Mouse (Mus musculus): ENCODE results near the gene Fermt1. TPM values are rescaled to one million over a fixed set of nuclear protein-coding genes. Genes with fewer than 3 reads are reported as not detected.

Gene Fermt1
- polyA plus RNA-seq, 1 experiment, result not detected

DNA sequence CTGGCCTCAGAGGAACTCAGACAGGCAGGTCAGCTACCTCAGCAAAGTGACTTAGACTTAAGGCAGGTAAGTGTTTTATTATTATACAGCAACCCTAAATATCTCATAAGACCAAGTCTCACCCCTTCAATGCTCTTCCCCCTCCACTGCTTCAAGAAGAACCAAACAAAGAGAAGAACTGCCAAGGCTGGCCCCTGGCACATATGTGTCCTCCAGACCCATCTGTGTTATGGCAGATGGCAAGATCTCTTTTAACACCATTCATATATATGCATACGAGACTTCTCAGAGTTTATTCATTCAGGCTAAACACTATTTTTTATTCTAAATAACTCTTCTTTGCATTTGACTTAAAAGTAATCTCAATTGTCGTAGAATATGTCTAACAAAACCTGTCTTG is 18.4 kb downstream of the Fermt1 start:
- TF ChIP-seq CTCF (IDR thresholded peaks at IDR 0.05; ENCODE audit: insufficient read depth, low read depth, low read length) (no peak), POLR2A (IDR thresholded peaks at IDR 0.05; ENCODE audit: insufficient read depth, low read depth, low read length) (no peak)
- Histone ChIP-seq H3K4me3 (ENCODE audit: insufficient read depth, low read depth, low read length) (no peak overlapping the region), H3K27ac (ENCODE audit: insufficient read depth, low read depth, low read length) (no peak overlapping the region), H3K4me1 (ENCODE audit: control insufficient read depth, insufficient read depth, low read length) (no peaks in the 10 kb centered on the region)
- 91% methylated on average over 2 of the region's 2 CpGs for WGBS

DNA sequence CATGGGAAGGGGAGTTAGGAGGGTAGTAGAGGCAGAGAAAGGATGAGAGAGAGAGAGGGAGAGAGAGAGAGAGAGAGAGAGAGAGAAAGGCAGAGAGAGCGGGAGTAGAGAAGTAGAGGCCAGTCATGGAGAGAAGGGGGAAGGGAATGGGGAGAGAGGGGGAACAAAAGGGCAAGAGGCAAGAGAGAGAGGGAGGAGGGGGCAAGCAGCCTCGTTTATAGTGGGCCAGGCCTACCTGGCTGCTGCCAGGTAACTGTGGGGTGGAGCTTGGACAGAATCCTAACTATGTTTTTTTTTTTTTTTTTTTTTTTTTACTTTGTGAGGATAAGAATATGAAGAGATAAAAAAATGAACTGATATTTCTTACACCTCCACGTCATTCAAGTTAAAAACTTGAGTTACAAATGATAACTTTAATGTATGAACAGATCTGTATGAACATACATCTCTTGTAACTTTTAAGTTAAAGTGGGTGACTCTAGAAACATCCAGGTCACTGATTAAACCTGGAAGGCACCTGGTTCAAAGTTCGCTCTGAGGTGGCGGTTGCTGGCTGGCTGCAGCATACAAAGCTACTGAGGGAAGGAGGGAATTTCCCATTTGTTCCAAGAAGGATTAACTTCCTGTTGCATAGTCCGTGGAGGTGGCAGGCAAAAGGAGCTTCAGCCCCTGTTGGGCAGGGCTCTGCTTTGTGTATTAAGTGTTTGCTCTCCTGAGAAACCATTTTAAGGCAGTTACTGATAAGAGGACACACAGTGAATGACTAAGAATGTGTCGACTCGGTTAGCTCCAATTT is 22.2 kb downstream of the Fermt1 start:
- Histone ChIP-seq H3K27ac (ENCODE audit: insufficient read depth, low read depth, low read length) (no peak overlapping the region), H3K4me1 (ENCODE audit: control insufficient read depth, insufficient read depth, low read length) (no peaks in the 10 kb centered on the region), H3K4me3 (ENCODE audit: insufficient read depth, low read depth, low read length) (no peak overlapping the region)
- TF ChIP-seq POLR2A (IDR thresholded peaks at IDR 0.05; ENCODE audit: insufficient read depth, low read depth, low read length), result no peak
- no peak for TF ChIP-seq CTCF (IDR thresholded peaks at IDR 0.05; ENCODE audit: insufficient read depth, low read depth, low read length)
- 47% methylated on average over 8 of the region's 8 CpGs for WGBS

DNA sequence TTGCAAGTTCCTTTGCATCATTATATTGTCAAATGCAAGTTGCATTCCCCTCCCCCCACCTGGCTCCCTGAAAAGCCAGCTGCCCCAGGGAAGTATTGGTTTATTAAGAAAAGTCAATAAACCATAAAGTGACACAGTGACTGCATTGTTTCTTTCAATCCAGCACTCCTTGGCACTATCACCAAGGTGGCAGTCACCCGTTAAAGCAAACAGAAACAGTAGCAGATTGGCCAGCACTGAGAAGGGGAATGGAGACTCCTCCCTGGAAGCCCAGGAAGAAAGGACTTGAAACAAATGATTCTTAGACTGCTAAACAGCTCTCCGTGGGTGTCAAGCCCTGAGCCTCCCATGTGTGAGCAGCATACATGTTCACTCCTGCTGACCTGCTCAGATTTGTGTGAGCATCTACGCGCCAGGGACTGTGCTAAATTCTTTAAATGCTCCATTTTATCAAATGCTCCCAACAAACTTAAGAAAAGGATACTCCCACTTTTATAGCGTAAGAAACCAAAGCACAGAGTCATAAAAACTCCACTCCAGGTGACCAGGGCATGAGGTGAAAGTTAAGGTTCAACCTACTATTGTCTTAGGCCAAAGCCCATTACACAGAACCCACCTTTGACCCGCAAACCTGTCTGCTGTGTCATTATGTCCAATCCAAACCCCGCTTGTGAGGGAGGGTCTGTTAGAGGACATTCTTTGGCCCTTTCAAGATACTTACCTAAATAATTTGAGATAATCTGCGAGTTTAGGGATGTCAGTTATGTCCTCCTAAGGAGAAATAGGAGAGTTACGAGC is 23.4 kb downstream of the Fermt1 start:
- no peaks in the 10 kb centered on the region for H3K4me1 ChIP-seq (ENCODE audit: control insufficient read depth, insufficient read depth, low read length)
- TF ChIP-seq CTCF (IDR thresholded peaks at IDR 0.05; ENCODE audit: insufficient read depth, low read depth, low read length), result no peak
- TF ChIP-seq POLR2A (IDR thresholded peaks at IDR 0.05; ENCODE audit: insufficient read depth, low read depth, low read length), result no peak
- WGBS, result 76% methylated on average over 9 of the region's 9 CpGs

DNA sequence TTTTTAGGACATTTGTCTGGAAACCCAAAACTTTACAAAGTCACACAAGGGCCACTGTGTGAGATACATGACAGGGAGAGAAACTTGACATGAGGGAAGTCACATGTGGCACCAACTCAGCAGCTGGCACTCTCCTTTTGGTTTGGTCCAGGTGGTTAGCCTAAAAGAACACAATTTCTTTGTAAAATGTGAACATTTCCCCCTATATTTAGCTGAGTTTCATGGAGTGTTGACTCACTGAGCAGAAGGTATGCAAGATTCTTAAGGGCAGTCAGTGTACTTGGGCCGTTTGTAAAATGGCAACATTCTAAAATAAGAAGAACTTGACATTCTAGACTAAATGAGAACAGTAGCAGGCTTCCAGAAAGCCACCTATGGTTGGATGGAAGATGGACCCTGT is 30.9 kb downstream of the Fermt1 start:
- H3K4me1 ChIP-seq (ENCODE audit: control insufficient read depth, insufficient read depth, low read length), result no peaks in the 10 kb centered on the region
- no peak for TF ChIP-seq POLR2A (IDR thresholded peaks at IDR 0.05; ENCODE audit: insufficient read depth, low read depth, low read length)
- TF ChIP-seq CTCF (IDR thresholded peaks at IDR 0.05; ENCODE audit: insufficient read depth, low read depth, low read length), result no peak
- no peak overlapping the region for H3K27ac ChIP-seq (ENCODE audit: insufficient read depth, low read depth, low read length)
- WGBS, result 83% methylated on average over 1 of the region's 1 CpGs
- no peak overlapping the region for H3K4me3 ChIP-seq (ENCODE audit: insufficient read depth, low read depth, low read length)

More for the DNA sequence above, 23.4 kb downstream of the Fermt1 start:
- H3K4me3 ChIP-seq (ENCODE audit: insufficient read depth, low read depth, low read length), result no peak overlapping the region
- no peak overlapping the region for H3K27ac ChIP-seq (ENCODE audit: insufficient read depth, low read depth, low read length)

DNA sequence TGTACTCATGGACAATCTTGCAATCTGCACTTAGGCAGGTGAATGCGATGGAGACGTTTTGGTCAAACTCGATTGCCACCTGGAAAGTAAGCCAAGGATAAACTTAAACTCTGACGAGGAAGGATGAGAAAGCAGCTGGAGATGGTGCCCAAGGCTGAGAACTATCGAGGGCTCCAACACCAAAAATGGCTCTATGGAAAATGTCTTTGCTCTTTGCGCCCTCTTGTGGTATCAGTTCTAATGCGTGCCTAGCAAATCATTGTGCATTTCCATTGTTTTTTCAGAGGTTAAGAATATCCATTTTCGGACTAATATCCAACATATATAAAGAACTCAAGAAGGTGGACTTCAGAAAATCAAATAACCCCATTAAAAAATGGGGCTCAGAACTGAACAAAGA is 38.9 kb downstream of the Fermt1 start:
- Histone ChIP-seq H3K27ac (ENCODE audit: insufficient read depth, low read depth, low read length) (no peak overlapping the region), H3K4me1 (ENCODE audit: control insufficient read depth, insufficient read depth, low read length) (no peaks in the 10 kb centered on the region), H3K4me3 (ENCODE audit: insufficient read depth, low read depth, low read length) (no peak overlapping the region)
- TF ChIP-seq CTCF (IDR thresholded peaks at IDR 0.05; ENCODE audit: insufficient read depth, low read depth, low read length) (no peak), POLR2A (IDR thresholded peaks at IDR 0.05; ENCODE audit: insufficient read depth, low read depth, low read length) (no peak)
- 30% methylated on average over 8 of the region's 8 CpGs for WGBS

DNA sequence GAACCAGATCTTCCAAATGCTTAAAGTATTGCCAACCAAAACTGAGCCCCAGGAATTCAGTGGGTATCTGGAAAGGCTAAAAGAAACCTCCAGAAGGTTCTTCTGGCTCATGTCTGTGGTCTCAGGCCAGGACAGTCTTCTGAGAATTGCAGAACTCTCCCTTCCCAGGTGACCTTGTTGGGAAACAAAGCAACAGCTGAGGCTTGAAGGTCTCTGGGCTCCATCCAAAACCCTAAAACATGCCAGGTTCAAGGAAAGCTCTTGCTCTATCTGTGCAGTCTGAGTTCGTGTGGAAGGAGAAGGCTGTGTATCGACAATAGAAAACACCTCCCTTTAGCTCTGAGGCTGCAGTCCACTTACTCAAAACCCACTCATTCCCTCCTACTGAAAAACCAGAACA is 40.7 kb downstream of the Fermt1 start:
- 64% methylated on average over 2 of the region's 2 CpGs for WGBS
- TF ChIP-seq CTCF (IDR thresholded peaks at IDR 0.05; ENCODE audit: insufficient read depth, low read depth, low read length) (no peak), POLR2A (IDR thresholded peaks at IDR 0.05; ENCODE audit: insufficient read depth, low read depth, low read length) (no peak)
- Histone ChIP-seq H3K4me3 (ENCODE audit: insufficient read depth, low read depth, low read length) (no peak overlapping the region), H3K4me1 (ENCODE audit: control insufficient read depth, insufficient read depth, low read length) (no peaks in the 10 kb centered on the region), H3K27ac (ENCODE audit: insufficient read depth, low read depth, low read length) (no peak overlapping the region)

DNA sequence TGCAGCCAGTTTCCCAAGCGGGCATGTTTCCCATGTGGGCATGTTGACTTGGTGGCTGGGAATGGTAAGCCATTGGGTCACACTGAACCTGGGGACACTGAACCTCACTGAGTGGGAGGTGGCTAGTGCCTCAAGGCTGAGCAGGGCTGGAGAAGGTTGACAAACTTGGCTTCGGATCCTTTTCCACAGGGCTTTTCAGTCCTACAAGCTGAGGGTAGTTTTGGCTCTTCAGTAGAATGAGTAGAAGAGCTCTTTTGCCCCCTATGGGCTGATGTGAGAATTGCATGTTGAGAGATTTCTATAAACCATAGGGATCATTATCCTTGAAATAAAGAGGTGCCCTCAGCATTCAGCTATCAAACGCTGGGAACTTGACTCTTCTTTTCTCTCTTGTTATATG is 42.2 kb downstream of the Fermt1 start:
- 38% methylated on average over 3 of the region's 3 CpGs for WGBS
- no peak overlapping the region for H3K27ac ChIP-seq (ENCODE audit: insufficient read depth, low read depth, low read length)
- TF ChIP-seq POLR2A (IDR thresholded peaks at IDR 0.05; ENCODE audit: insufficient read depth, low read depth, low read length), result no peak
- TF ChIP-seq CTCF (IDR thresholded peaks at IDR 0.05; ENCODE audit: insufficient read depth, low read depth, low read length), result no peak
- H3K4me3 ChIP-seq (ENCODE audit: insufficient read depth, low read depth, low read length), result no peak overlapping the region
- no peaks in the 10 kb centered on the region for H3K4me1 ChIP-seq (ENCODE audit: control insufficient read depth, insufficient read depth, low read length)

DNA sequence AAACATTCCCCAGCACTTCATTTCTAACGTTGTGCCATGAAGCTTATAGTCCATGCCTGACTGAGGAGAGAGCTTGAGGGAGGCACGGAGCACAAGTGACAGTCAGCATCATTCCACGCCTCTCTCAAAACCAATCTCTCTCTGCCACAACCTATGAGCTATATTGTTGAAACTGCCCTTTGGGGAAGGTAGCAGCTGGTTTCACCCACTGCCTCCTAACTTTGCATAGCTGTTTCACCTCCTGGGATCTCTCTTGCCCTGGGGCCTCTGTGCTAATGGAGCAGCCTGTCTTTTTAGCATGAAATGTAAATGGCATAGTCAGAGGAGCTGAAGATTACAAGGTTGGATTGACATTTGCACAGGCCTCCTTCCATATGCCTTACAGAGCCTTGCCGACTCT is 43.6 kb downstream of the Fermt1 start:
- TF ChIP-seq POLR2A (IDR thresholded peaks at IDR 0.05; ENCODE audit: insufficient read depth, low read depth, low read length), result no peak
- TF ChIP-seq CTCF (IDR thresholded peaks at IDR 0.05; ENCODE audit: insufficient read depth, low read depth, low read length), result no peak
- WGBS, result 71% methylated on average over 4 of the region's 4 CpGs
- no peaks in the 10 kb centered on the region for H3K4me1 ChIP-seq (ENCODE audit: control insufficient read depth, insufficient read depth, low read length)
- no peak overlapping the region for H3K4me3 ChIP-seq (ENCODE audit: insufficient read depth, low read depth, low read length)
- H3K27ac ChIP-seq (ENCODE audit: insufficient read depth, low read depth, low read length), result no peak overlapping the region

DNA sequence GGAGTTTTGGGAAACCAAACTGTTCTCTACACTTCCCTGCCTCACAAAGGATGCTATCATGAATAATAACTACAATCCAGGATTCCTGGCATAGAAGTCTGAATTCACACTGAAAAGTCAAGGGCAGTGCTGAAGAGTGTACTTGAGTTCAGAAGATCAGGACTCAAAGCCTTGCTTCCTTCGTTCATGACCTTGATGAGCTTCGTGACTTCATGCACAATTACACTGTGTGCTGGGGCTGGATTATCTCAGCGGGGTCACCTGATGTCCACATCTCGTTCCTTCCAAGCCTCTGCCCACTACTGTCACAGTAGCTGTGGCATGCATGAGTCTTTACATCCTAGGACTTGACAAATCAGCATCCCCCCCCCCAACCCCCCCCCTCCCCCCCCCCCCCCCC is 44.1 kb downstream of the Fermt1 start:
- Histone ChIP-seq H3K4me3 (ENCODE audit: insufficient read depth, low read depth, low read length) (no peak overlapping the region), H3K27ac (ENCODE audit: insufficient read depth, low read depth, low read length) (no peak overlapping the region), H3K4me1 (ENCODE audit: control insufficient read depth, insufficient read depth, low read length) (no peaks in the 10 kb centered on the region)
- WGBS, result 77% methylated on average over 4 of the region's 4 CpGs
- TF ChIP-seq CTCF (IDR thresholded peaks at IDR 0.05; ENCODE audit: insufficient read depth, low read depth, low read length) (no peak), POLR2A (IDR thresholded peaks at IDR 0.05; ENCODE audit: insufficient read depth, low read depth, low read length) (no peak)
